Mouse (Mus musculus): ENCODE measurements around the gene Ddx58.

The Ddx58 gene

GRCm38 (mm10) chr4:40234256-40234655 is 5.4 kb downstream of the Ddx58 start:
- no peak for DNase-seq (ENCODE audit: low spot score in 2 of 2)

GRCm38 (mm10) chr4:40233062-40233664 is 6.5 kb downstream of the Ddx58 start:
- no peak for DNase-seq (ENCODE audit: low spot score in 2 of 2)

GRCm38 (mm10) chr4:40229723-40230122 is 9.9 kb downstream of the Ddx58 start:
- no peak for DNase-seq (ENCODE audit: low spot score in 2 of 2)

GRCm38 (mm10) chr4:40227886-40228285 is 11.7 kb downstream of the Ddx58 start:
- DNase-seq (ENCODE audit: low spot score in 2 of 2) = no peak

GRCm38 (mm10) chr4:40227131-40227530 is 12.5 kb downstream of the Ddx58 start:
- no peak for DNase-seq (ENCODE audit: low spot score in 2 of 2)

GRCm38 (mm10) chr4:40226095-40226494 is 13.5 kb downstream of the Ddx58 start:
- no peak for DNase-seq (ENCODE audit: low spot score in 2 of 2)

- DNase-seq (ENCODE audit: low spot score in 2 of 2) = no peak
Observed at GRCm38 (mm10) chr4:40221876-40222585, 17.6 kb downstream of the Ddx58 start.

- no peak for DNase-seq (ENCODE audit: low spot score in 2 of 2)
Observed at GRCm38 (mm10) chr4:40221004-40221760, 18.4 kb downstream of the Ddx58 start.

GRCm38 (mm10) chr4:40220437-40220836 is 19.2 kb downstream of the Ddx58 start:
- no peak for DNase-seq (ENCODE audit: low spot score in 2 of 2)

- no peak for DNase-seq (ENCODE audit: low spot score in 2 of 2)
Observed at GRCm38 (mm10) chr4:40218382-40218781, 21.2 kb downstream of the Ddx58 start.

GRCm38 (mm10) chr4:40217910-40218309 is 21.7 kb downstream of the Ddx58 start:
- DNase-seq (ENCODE audit: low spot score in 2 of 2) = no peak

- no peak for DNase-seq (ENCODE audit: low spot score in 2 of 2)
Observed at GRCm38 (mm10) chr4:40212177-40212576, 27.5 kb downstream of the Ddx58 start.

- DNase-seq (ENCODE audit: low spot score in 2 of 2) = no peak
Observed at GRCm38 (mm10) chr4:40207701-40208100, 31.9 kb downstream of the Ddx58 start.

- DNase-seq (ENCODE audit: low spot score in 2 of 2) = no peak
Observed at GRCm38 (mm10) chr4:40205231-40205903, 34.3 kb downstream of the Ddx58 start.

GRCm38 (mm10) chr4:40204374-40204773 is 35.3 kb downstream of the Ddx58 start:
- DNase-seq (ENCODE audit: low spot score in 2 of 2) = no peak

- DNase-seq (ENCODE audit: low spot score in 2 of 2) = no peak
Observed at GRCm38 (mm10) chr4:40202205-40202604, 37.4 kb downstream of the Ddx58 start.

- no peak for DNase-seq (ENCODE audit: low spot score in 2 of 2)
Observed at GRCm38 (mm10) chr4:40195336-40195735, 44.3 kb downstream of the Ddx58 start.

- DNase-seq (ENCODE audit: low spot score in 2 of 2) = no peak
Observed at GRCm38 (mm10) chr4:40193461-40193860, 46.2 kb downstream of the Ddx58 start.

- no peak for DNase-seq (ENCODE audit: low spot score in 2 of 2)
Observed at GRCm38 (mm10) chr4:40192246-40192645, 47.4 kb downstream of the Ddx58 start.

- DNase-seq (ENCODE audit: low spot score in 2 of 2) = no peak
Observed at GRCm38 (mm10) chr4:40187956-40188355, 51.7 kb downstream of the Ddx58 start.

- DNase-seq (ENCODE audit: low spot score in 2 of 2) = peak in 1 of 2 experiments; percentile 8
Observed at GRCm38 (mm10) chr4:40184470-40184869, 55.2 kb downstream of the Ddx58 start.

GRCm38 (mm10) chr4:40183781-40184180 is 55.8 kb downstream of the Ddx58 start:
- peak in 1 of 2 experiments; percentile 2 for DNase-seq (ENCODE audit: low spot score in 2 of 2)

All from cerebellum, postnatal 4 days (tissue).